Mouse (Mus musculus) induced T-regulatory cell, adult 2 months (primary cell): ENCODE measurements around the gene Card14.
A peak's percentile ranks its signal among the peaks of the same experiment; 100 is the strongest.
"Not testable (repeated sequence)": the region's sequence is repeated elsewhere in the genome, so short reads cannot be mapped to it uniquely, and the experiment has no call there.

ENCODE experiments used
- DNase-seq: peaks from one replicate; pipeline ENCODE4 v3.0.0-alpha.2; 2012; ENCODE audit warnings: low read depth

Gene Card14

GRCm38 (mm10) chr11:119307658-119307867 lies at the start of gene Card14:
Gene Card14, plus strand, starts transcription at chr11:119307768.
- no peak for DNase-seq

GRCm38 (mm10) chr11:119258216-119258571 lies 49.4 kb upstream of the Card14 start:
- DNase-seq = no peak

GRCm38 (mm10) chr11:119258572-119259322 lies 48.8 kb upstream of the Card14 start:
- peak; percentile 75 for DNase-seq

- DNase-seq = no peak
These were observed 47.6 kb upstream of the Card14 start for GRCm38 (mm10) chr11:119259977-119260376.

GRCm38 (mm10) chr11:119264413-119264812 lies 43.2 kb upstream of the Card14 start:
- no peak for DNase-seq

GRCm38 (mm10) chr11:119265811-119266210 lies 41.8 kb upstream of the Card14 start:
- no peak for DNase-seq

GRCm38 (mm10) chr11:119267241-119267674 lies 40.3 kb upstream of the Card14 start:
- no peak for DNase-seq

- peak; percentile 99 for DNase-seq
These were observed 39.6 kb upstream of the Card14 start, which contains the start of gene Gaa for GRCm38 (mm10) chr11:119267768-119268556. Gene Gaa, plus strand, starts transcription at chr11:119267887.

- DNase-seq = no peak
These were observed 38.9 kb upstream of the Card14 start for GRCm38 (mm10) chr11:119268557-119269195.

- DNase-seq = peak; percentile 30
These were observed 35.1 kb upstream of the Card14 start for GRCm38 (mm10) chr11:119272492-119272891.

GRCm38 (mm10) chr11:119273186-119273930 lies 34.2 kb upstream of the Card14 start:
- DNase-seq = peak; percentile 45

GRCm38 (mm10) chr11:119281030-119281429 lies 26.5 kb upstream of the Card14 start:
- no peak for DNase-seq

- no peak for DNase-seq
These were observed 21.6 kb upstream of the Card14 start for GRCm38 (mm10) chr11:119285791-119286527.

- DNase-seq = no peak
These were observed 20.2 kb upstream of the Card14 start for GRCm38 (mm10) chr11:119287207-119287992.

GRCm38 (mm10) chr11:119292861-119293260 lies 14.7 kb upstream of the Card14 start:
- DNase-seq = not testable (repeated sequence)

- peak; percentile 57 for DNase-seq
These were observed 9.6 kb upstream of the Card14 start for GRCm38 (mm10) chr11:119297996-119298395.

- DNase-seq = no peak
These were observed 8.7 kb upstream of the Card14 start for GRCm38 (mm10) chr11:119298917-119299316.

- peak; percentile 99 for DNase-seq
These were observed 8.0 kb upstream of the Card14 start, which contains the start of gene Eif4a3 for GRCm38 (mm10) chr11:119299391-119300245. Gene Eif4a3, minus strand, starts transcription at chr11:119300089.

GRCm38 (mm10) chr11:119300246-119300935 lies 7.2 kb upstream of the Card14 start:
- no peak for DNase-seq
